Mouse (Mus musculus) cerebellum, adult 11 months (tissue): Measurements from ENCODE around the gene Esp22.
"Not testable (repeated sequence)": the region's sequence is repeated elsewhere in the genome, so short reads cannot be mapped to it uniquely, and the experiment has no call there.

Experiments
- DNase-seq: peaks from one replicate; pipeline ENCODE4 v3.0.0; 2022

Gene Esp22

DNA sequence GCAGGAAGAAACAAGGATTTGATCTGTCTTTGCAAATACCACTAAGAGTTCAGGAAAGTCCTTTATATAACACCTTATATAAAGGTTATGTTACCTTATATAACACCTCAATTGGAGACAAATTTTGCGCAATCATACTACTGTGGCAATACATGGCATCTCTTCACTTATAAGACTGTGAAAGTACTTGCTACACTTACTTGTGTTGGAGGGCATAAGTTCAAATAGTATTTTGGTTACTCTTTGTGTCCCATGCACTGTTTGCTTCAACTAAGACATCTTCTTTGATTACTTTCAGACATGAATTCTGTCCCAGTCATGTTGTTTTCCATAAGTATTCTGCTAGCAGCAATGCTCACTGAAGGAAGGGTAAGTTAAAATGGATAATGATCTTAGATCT, at the start of gene Esp22:
Esp22 (plus strand) TSS at position 301 of the 400 bp plus-strand sequence.
- no peak for DNase-seq

GRCm38 (mm10) chr17:39063641-39064040, 31.5 kb upstream of the Esp22 start:
- no peak for DNase-seq

DNA sequence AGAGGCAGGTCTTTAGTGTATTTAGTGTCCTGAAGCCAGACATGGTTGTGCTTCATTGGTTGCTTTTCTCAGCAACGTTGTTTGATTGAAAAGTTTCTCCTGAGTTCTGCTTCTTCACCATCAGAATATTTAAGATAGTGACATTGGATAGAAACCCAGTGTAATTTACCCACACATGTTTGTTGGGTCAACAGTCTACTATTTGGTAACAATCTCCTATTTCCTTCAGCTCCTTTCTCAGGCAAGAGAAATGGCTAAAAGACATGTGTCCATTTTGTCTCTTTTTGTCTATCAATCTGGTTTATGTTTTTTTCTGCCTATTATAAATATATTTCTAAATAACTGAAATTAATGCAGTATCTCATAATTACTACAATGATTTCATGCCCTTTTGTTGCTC, 18.2 kb upstream of the Esp22 start, which contains the start of gene Esp23:
Esp23 (minus strand) TSS at position 101 of the 400 bp plus-strand sequence.
- DNase-seq: no peak

GRCm38 (mm10) chr17:39107126-39107525, 12.0 kb downstream of the Esp22 start:
- DNase-seq: not testable (repeated sequence)

DNA sequence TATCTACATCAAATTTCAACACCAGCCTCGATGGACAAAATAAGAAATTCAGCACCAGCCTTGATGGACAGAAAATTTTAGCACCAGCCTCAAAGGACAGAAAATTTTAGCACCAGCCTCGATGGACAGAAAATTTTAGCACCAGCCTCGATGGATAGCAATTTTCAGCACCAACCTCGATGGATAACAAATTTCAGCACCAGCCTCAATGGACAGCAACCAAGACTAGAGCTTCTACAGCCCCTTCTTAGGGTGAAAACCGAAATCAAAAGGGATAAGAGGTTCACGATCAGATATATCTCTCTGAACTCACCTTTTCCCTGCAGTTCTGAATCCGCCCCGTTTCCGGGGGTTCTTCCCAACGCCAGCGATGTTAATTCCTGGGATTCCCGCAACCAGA, 34.0 kb downstream of the Esp22 start:
- DNase-seq: not testable (repeated sequence)
